Mouse (Mus musculus): ENCODE data around the gene Trim5.
"Not testable (repeated sequence)": the region's sequence is repeated elsewhere in the genome, so short reads cannot be mapped to it uniquely, and the experiment has no call there.

The Trim5 gene

GRCm38 (mm10) chr7:104287576-104288443 is at the start of gene Trim5:
TSS of gene Trim5 (minus strand) at chr7:104288094.
- not testable (repeated sequence) for DNase-seq (ENCODE audit: low spot score)

- not testable (repeated sequence) for DNase-seq (ENCODE audit: low spot score)
These were observed 47.7 kb upstream of the Trim5 start for GRCm38 (mm10) chr7:104335547-104335946.

- DNase-seq (ENCODE audit: low spot score), result not testable (repeated sequence)
These were observed 41.3 kb upstream of the Trim5 start, which contains the start of gene Trim34b for GRCm38 (mm10) chr7:104329171-104329570. TSS of gene Trim34b (plus strand) at chr7:104329471.

GRCm38 (mm10) chr7:104322028-104322427 is 34.1 kb upstream of the Trim5 start:
- no peak for DNase-seq (ENCODE audit: low spot score)

DNA sequence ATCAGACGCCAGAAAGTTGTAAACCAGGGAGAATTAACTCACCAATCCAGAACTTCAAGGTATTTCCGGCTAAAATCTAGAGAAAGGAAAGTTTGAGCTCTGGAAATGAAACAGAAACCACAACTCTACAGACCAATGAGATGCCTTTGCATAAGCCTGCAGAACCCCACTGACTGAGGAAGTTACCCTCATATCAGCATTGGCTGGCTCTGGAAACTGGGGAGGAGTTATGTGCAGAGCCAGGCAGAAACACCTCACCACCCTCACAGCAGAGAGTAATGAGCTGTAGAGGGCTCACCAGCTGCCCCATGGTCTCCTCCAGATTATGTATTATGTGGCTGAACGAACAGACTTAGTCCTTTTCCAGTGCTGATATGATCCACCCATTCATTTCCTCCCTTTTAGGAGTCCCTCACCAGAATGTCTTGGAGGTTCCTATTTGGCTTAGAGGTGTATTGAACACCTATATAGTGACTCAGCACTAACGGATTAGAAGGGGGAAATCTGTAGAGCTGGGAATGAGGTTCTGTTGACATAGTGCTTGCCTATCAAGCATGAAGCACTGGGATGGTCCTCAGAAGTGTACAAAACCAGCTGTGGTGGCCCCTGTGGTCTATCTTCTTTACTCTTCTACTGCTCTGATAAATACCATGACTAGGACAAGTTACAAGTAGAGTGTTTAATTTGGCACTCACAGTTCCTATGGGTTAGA is 27.6 kb upstream of the Trim5 start, which contains the start of gene Trim12a:
Trim12a (minus strand) TSS at position 98 of the 712 bp plus-strand sequence.
- not testable (repeated sequence) for DNase-seq (ENCODE audit: low spot score)

GRCm38 (mm10) chr7:104314796-104315353 is 27.0 kb upstream of the Trim5 start:
- DNase-seq (ENCODE audit: low spot score), result no peak

DNA sequence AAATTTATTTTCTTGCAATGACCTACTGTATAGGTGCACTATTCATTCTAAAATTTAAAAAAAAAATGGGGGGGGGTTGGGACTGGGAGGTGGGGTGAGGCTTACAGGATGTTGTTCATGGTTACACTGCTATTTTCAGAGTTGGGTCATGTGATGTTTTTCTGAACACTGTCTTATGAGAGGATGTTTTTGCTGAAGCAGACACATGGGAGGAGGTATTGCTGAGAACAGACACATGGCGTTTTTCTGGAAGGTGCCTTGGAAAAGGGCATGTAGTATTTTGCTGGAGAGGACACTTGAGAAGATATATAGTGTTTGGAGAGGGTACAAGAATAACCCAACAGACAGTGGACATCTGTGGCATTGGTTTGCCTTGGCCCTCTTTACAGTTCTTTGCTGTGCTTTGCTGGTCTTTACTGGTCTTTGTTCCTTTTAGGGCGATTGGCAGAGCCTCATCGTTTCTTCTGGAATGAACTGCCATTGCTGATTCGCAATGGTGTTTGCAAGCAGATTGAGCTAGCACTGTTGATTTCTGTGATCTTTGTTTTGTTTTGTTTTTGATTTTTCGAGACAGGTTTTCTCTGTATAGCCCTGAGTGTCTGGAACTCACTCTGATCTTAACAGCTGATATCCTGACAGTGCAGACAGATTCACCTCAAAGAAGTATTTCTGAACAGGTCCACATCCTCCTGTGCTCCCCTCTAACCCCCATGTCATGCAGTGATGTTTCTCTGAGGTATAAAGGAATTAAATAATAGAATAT is 3.9 kb upstream of the Trim5 start:
- no peak for DNase-seq (ENCODE audit: low spot score)

DNA sequence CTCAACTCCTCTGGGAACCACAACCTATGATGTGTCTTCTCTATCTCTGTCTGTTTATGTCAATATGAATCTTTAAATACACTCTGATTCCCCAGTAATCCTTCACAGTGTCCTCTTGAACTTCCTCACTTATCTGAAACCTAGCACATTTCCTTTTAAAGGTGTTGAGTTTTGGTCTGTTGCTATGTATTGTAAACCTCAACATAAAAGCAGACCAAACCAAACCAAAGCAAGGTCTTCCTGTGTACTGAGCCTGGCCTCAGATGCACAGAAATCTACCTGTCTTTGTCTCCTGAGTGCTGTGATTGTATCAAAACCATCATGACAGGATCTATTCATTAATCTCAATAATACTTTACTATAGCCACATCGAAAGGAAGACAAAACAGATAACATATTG is 2.7 kb upstream of the Trim5 start:
- no peak for DNase-seq (ENCODE audit: low spot score)

DNA sequence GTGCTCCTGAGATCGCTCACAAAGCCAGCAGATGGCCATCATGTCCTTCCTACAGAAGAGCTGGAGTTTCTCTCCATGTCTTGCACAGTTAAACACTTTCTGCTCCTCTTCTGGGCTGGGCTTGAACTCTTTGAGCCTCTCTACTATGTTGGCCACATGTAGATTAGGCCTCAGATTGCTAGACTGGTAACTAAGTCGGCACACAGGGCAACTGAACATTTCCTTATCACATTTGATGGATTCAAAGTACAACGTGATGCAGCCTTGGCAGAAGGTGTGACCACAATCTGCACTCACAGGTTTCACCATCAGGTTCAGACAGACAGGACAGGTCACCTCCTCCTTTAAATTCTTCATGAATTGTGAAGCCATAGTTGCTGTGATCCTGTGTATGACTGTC is 8.5 kb downstream of the Trim5 start:
- DNase-seq (ENCODE audit: low spot score), result not testable (repeated sequence)

DNA sequence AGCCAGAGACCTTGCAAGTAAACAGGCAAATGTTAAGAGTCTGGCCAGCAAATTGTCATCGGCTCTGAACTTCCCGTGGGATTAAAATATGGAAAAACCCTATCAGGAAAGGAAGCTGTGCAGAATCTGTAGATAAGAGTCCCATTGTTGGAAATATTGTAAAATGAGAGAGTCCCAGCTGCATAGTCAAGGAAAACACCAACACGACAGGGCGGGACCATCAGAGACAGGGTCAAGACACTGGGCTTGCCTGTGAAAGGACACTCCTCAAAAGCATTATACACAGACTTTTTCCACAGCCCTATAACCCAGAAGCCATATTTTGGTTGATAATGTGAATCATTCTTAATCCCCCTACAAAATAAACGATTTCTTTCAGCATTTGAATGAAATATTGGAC is 22.6 kb downstream of the Trim5 start:
- DNase-seq (ENCODE audit: low spot score), result not testable (repeated sequence)

DNA sequence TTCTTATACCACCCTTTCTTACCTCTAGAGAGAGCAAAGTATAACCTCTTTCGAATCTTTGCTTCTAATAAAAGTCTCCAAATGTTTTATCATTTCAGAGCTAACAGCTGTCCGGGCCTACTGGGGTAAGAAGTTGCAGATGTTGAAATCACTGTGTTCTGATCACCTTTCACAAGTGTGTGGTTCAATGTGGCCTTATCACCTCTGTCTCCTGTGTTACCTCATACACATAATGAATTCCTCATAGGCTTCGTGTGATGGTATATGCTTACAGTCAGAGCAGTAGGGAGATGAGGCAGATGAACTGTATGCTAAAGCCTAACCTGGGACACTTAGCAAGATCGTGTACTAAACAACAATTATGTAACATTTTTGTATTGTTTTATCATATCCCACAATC is 27.5 kb downstream of the Trim5 start:
- not testable (repeated sequence) for DNase-seq (ENCODE audit: low spot score)

GRCm38 (mm10) chr7:104244287-104245181 is 43.4 kb downstream of the Trim5 start, which contains the start of gene Trim34a:
TSS of gene Trim34a (plus strand) at chr7:104244457.
- peak; percentile 75 for DNase-seq (ENCODE audit: low spot score)

GRCm38 (mm10) chr7:104243616-104244015 is 44.3 kb downstream of the Trim5 start:
- no peak for DNase-seq (ENCODE audit: low spot score)

DNA sequence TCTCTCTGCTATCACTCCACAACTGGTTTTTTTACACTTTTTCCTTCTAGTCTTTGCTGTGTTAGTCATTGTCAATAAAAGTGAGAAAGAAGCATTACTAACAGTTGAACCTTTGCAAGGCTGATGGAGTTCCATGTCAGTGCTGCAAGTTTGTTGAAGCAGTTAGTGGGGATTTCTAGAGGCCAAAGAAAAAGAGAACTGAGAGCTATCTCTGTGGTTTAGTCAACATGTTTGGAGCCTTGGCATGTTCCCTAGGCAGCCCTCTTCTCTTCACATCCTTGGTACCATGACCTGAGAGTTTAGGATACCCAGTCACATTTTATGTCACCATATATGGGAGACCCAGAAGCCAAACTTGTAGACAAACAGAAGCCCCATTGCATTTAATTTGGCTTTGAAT is 47.0 kb downstream of the Trim5 start:
- no peak for DNase-seq (ENCODE audit: low spot score)

GRCm38 (mm10) chr7:104231203-104231602 is 56.7 kb downstream of the Trim5 start:
- peak; percentile 49 for DNase-seq (ENCODE audit: low spot score)

DNA sequence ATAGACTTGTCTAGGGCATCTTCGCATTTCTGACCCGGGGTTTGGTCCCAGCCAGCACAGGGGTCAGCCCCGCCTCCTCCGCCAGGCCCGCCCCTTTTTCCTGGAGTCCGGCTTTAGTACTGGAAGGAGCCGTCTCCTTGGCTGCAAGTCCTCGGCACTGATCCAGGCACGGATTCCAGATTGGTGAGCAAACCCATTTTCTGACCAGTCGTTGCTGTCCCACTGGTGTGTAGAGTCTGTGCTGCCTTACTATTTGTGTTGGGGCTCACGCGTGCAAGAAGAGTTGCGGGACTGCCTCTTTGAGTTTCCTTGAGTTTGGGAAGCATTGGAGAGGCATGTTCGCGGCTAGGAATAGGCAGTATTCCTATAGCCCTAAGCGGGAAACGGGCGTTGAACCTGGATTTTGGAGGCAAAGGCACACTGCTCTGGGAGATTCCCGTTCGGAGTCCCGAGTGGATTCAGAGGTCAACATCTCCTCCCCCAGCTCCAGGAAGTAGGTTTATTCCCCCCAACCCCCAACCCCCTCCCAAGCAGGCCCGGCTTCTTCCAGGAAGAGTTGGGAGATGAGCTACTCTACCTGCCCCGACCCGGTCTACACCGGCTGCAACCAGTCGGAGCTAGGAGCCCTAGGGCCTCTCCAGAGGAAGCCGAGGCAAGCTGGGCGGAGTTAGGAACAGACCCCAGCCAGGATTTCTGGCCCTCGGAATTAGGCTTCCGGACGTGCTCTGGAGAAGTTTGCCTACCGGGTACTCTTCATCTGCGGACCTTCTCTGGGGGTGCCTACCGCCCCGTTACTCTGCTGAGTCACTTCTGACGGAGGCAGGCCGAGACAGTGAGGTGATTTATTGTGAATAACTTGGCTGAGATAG is 69.0 kb downstream of the Trim5 start, which contains the start of gene Trim6:
Trim6 (plus strand) TSS at position 93 of the 869 bp plus-strand sequence.
- peak; percentile 45 for DNase-seq (ENCODE audit: low spot score)

- DNase-seq (ENCODE audit: low spot score), result no peak
These were observed 70.0 kb downstream of the Trim5 start for GRCm38 (mm10) chr7:104217881-104218280.

DNA sequence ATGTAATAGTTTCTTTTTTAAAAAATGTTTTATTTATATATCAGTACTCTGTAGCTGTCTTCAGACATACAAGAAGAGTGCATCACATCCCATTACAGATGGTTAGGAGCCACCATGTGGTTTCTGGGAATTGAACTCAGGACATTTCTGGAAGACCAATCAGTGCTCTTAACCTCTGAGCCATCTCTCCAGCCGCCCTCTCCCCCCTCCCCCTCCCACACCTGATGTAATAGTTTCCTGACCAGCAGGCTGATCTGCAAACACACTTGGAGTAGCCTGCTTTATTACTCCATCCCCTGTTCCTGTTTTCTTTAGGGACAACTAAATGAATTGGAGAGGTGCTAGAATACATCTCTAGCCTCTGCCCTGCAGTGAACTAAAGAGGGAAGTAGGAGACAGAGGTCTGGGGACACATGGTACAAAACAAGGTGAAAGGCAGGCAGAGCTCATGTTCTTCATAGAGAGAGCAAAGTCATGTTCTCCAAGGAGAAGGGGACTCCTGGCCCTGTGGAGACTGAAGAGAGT is 71.8 kb downstream of the Trim5 start:
- no peak for DNase-seq (ENCODE audit: low spot score)
